Mouse (Mus musculus): ENCODE data around the gene Macrod2.

- no peak for TF ChIP-seq CTCF (IDR thresholded peaks at IDR 0.05; ENCODE audit: low read depth)
- no peak for TF ChIP-seq EP300 (IDR thresholded peaks at IDR 0.05; ENCODE audit: low read depth)
These were observed 431.1 kb downstream of the Macrod2 start for GRCm38 (mm10) chr2:140826241-140826640.
